Mouse (Mus musculus): Measurements from ENCODE around the gene Map2k6.

Gene Map2k6

DNA sequence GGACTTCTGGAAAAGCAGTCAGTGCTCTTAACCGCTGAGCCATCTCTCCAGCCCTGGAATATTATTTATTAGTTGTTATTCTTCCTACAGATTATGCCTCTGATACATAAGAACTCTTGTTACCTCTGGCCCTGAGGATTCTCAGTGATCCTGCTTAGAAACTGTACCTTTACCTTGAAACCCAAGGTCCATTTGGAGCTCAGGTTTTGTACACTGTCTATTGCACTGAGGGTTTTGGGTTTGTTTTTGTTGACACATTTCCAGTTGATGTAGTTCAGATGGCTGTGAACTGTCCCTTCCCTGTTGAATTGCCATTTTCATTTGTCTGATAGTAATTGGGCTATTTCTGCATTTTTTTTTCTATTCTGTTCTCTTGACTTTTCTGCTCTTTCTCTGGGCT, 85.5 kb downstream of the Map2k6 start:
- DNase-seq (ENCODE audit: low read depth, low spot score), result no peak

DNA sequence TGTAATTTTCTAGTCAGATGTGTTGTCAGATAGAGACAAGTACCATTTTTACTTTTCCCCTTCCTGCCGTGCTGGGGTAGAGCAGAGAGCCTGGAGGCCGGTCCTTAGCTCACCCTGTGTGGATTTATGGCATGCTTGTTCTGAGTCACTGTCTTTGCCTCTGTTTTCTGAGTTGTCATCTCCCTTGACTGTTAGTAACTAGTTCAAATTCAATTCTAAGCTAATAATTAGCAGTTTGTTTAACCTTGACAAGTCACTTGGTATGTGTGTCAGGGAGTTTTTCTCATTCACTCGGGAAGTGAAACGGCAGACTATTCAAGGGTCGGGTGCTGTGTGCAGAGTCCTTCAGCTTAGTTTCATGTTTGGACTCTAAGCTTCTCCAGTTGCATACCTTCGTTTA, 86.2 kb downstream of the Map2k6 start:
- DNase-seq (ENCODE audit: low read depth, low spot score), result no peak

DNA sequence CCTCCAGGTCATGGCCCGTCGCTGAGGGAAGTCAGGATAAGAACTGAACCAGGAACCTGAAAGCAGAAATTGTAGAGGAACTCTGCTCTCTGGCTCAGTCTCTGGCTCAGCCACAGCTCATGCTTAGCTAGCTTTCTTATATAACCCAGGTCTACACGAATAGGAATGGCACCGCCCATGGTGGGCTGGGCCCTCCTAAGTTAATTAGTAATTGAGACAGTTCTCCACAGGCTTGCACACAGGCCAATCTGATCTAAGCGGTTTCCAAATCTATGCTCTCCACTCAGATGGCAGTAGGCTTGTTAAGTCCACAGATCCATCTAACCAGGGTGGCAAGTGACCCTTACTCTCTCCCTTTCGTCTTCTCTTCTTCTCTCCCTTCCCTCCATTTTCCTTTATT, 88.9 kb downstream of the Map2k6 start:
- DNase-seq (ENCODE audit: low read depth, low spot score), result no peak

DNA sequence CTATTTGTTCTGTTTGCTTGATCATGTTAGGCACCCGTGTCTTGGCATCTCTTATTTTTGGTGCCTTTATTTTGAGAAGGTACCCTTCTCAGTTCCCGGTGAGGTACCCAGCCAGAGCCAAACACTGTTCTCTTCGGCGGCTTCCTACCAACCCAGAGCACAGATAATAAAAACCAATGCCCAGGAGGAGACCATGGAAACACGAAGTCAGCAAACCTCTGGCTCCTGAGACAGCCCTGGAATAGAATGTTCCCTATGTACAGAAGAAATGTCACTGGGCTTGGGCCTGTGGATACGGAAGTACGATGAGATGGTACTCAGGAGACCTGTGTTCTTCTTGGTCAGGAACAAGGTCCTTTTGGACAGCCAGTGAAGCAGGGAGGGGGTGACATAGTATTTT, 89.4 kb downstream of the Map2k6 start:
- DNase-seq (ENCODE audit: low read depth, low spot score), result no peak

DNA sequence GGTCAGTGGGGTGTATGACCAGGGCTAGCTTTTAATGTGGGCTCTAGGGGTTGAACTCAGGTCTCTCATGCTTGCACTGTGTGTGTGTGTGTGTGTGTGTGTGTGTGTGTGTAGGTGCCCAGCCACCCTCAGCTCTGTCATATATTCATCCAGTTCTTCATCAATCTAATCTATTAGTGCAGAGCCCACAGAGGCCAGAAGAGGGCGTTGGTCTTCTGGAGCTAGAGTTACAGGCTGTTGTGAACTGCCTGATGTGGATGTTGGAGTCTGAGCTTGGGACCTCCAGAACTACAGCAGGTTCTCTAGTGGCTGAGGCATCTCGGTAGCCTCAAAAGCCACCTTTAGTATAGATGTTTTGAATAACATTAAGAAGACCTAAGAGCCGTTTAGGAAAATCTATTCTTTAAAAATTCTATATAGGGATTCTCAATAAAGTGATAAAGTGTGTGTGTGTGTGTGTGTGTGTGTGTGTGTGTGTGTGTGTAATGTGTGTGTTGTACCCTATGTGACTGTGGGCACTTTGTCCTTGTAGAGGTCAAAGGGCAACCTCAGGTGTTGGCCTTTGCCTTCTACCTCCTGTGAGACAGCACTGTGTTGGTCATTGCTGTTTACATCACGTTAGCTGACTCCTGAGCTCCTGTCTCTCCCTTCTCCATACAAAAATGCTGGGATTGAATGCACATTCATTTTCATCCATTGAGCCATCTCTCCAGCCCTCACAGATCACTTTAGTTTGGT, 96.6 kb downstream of the Map2k6 start:
- no peak for DNase-seq (ENCODE audit: low read depth, low spot score)

DNA sequence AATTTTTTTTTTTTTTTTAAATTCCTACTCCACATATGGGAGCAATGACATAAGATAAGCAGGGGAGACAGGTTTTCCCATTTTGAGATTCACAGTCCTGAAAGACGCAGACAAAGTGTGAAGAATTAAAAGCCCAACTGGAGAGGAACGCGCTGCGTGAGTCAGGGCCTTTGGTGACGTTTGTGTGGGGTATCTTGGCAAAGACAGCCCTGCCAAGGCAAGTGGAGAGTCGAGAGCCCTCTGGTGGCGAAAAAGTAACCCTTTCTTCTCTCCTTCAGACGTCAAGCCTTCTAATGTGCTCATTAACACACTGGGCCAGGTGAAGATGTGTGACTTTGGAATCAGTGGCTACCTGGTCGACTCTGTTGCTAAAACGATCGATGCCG, 97.1 kb downstream of the Map2k6 start:
- no peak for DNase-seq (ENCODE audit: low read depth, low spot score)

DNA sequence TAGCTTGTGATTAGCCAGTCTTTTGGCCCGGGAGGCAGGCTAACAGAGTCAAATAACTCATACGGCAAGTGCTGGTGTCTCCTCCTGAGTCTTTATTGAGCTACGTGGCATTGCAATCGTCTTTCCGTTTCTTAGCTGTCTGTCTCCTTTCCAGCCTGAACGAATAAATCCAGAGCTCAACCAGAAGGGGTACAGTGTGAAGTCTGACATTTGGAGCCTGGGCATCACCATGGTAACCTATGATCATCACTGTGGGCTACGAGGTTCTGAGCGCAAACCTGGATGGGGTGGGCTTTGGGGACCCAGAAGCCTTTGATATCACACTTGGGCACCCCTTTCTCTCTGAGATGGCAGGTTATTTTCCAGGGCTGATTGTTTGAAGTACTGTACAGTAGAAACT, 98.8 kb downstream of the Map2k6 start:
- no peak for DNase-seq (ENCODE audit: low read depth, low spot score)

DNA sequence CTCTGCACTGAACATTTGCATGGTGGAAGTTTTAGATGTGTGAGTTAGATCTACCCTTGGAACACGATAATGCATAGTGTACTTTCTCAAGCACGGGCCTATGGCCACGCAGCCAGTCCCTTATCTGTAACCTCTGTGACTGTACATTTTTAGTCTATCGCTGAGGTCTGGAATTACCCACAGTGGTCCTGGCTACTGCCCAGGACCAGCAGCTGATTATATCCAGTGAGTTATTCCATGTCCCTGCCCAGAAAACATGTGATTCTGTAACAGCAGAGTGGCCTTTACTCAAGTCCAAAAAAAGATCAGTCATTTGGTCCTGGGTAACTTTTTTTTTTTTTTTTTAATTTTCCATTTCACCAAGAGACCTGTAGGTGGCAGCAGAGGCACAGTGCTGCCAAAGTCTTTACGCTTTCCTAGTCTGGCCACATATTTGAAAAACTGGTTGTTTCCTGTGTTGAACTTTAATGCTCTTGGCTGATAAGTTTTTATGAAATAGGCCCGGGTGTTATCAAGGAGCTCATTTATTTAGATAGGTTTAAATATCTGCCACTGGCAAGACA, 99.8 kb downstream of the Map2k6 start:
- DNase-seq (ENCODE audit: low read depth, low spot score), result no peak

DNA sequence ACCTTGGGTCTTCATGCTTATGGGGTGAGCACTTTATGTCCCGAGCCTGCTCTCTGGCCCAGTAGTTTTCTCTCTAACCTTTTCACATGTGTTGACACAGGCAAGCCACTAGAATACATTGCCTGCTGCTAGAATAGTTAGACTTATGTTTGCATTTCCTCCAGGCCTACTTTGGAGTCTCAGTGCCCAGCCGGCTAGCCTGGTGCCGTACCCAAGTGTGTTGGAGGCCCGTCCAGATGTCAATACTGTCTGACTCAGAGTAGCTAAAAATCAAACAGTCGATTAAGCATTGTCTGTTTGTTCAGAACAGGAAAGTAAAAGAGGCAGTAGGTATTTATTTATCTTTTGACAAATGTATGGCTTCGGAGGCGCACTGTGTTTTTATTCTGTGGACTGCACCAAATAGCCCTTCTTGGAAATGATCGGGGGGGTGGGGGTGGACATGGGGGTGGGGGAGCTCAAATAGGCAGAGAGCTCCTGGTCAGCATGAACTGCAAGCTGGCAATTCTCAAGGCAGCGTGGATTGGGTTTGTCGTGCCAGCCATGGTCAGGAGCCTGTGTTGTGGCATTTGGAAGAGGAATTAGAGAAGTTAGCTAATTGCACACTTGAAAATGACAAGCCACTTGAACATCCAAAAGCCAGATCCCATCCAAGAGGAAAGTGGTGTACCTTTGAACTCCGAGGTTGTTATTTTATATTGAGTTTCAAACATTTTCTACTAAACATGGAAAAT, 104.2 kb downstream of the Map2k6 start:
- no peak for DNase-seq (ENCODE audit: low read depth, low spot score)

DNA sequence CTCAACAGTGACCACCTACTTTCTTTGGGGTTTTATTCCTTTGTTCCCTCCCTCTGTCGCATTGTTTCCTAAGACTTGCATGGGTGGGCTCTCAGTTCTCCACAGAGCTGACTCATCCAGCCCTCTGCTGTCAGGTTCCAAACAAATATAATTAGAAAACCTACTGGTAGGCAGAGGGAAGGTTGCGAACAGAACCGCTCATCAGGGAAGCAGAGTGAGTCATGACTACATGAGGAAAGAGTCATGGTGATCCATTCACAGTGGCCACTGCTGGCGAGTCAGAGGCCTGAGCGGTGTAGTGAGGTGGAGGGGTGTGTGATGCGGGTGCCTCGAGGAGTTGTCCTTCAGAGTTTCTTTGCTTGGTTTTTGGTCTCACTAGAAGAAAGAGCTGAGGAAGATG, 112.5 kb downstream of the Map2k6 start:
- no peak for DNase-seq (ENCODE audit: low read depth, low spot score)

DNA sequence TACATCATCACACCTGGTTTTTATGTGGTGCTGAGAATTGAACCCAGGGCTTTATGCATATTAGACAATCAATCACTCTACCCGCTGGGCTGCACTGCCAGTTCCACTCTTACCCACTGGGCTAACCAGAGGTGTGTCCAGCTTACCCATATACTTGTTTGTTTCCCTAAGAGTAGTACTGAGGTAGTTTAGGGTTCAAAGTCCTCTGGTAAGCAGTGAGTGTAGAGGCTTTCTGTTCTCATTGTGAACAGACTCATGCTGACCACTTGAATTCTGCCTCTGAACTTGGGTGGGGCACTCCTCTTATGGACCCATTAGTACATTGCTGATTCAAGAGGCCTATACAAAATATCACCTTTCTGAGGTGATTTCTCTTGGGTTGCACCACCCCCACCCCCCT, 119.7 kb downstream of the Map2k6 start:
- DNase-seq (ENCODE audit: low read depth, low spot score), result no peak

DNA sequence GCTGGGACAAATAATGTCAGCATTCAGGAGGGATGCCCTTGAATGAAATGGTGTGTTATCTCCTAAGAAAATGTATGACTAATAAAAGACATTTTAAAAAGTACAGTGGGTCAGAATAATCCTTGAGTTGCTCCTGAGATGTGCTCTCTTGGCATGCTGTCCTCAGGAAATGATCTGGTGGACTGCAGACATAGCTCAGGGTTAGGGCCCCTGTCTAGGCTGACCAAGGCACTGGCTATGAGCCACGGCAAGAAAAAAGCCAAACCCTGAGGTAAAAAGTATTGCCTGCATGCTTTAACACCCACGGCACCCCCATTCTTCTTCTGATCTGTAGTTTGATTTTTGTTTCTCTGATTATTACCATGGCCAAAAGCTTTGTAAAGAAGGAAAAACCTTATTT, 124.0 kb downstream of the Map2k6 start:
- no peak for DNase-seq (ENCODE audit: low read depth, low spot score)

DNA sequence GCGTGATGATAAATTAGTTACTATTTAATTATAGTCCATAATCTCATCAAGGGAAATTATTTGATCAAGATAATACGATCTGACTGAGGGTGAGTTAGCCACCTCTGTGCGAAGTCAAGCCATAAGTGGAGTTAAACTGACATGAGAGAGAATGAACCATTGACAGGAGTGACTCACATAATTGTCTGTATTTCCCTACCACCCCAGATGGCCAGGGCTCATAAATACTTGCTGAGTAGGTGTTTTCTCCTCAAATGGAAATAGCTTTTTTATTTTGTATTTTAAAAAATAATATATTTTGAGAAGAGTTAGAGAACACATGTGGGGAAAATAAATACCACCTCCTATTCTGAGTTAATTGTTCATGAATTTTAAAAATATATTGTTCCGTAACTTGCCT, 127.2 kb downstream of the Map2k6 start:
- no peak for DNase-seq (ENCODE audit: low read depth, low spot score)

DNA sequence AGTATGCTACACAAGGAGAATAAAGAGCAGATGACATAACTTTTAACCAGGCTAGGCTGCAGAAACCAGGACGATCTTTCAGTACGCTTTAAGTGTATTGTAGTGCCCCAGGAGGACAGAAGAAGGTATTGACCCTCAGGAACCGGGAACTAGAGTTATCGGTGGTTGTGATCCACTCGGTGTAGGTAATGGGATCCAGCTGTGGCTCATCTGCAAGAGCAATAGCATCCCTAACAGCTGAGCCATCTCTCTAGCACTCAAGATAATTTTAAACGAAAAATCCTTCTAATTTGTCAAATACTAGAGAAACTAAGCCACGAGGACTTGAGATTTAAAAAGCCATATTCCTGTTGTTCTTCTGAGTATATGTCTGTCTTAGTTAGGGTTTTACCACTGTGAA, 132.2 kb downstream of the Map2k6 start:
- DNase-seq (ENCODE audit: low read depth, low spot score), result no peak

DNA sequence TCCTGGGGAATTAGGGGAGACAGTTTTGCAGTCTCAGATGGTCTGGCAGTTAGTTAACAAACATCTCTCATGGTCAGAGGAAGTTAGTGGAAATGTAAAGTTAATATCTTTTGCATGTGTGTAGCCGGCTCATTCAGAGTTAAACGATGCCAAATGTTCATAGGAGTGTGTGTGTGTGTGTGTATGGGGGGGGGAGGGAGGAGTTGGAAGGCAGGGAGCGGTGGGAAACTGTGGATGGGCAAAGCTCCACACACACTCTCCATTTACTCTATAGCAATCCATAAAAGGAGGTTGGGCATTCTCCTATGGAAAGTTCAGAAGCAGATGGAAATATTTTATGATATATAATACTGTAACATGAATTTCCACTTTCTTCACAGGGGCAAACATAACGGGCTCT, 135.9 kb downstream of the Map2k6 start:
- DNase-seq (ENCODE audit: low read depth, low spot score), result no peak

DNA sequence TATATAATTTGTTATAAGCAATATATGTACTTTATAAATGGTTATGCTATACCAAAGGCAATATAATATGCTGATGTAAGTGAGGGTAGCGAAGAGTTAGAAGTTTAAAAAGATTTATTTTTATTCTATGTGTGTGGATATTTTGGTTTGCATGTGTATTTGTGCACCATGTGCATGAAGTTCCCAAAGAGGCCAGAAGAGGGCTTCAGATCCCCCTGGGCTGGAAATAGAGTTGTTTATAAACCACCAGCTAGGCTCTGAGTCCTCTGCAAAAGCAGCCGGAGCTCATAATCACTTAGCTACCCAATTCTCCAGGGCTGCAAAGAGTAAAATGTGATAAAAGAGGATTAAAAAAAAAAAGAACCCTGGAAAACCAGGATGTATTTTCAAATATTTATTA, 137.6 kb downstream of the Map2k6 start:
- DNase-seq (ENCODE audit: low read depth, low spot score), result no peak

DNA sequence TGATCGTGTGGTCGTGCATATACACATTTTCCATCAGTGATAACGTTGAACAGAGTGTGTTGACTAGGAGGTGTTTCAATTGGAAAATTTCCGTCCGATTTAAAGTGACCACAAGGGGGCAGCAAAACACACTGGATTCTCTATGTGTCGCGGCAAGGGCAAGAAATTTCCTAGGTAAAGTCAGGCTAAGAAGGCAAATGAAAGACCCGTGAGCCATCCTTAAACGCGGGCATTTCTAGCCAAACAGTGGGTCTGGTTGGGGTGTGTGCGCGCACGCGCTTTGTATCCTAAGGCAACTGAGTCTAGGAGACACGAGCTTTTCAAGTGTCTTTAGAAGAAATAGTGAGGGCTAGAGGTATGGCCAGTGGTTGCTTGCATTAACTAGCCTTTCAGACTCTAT, 138.7 kb downstream of the Map2k6 start:
- DNase-seq (ENCODE audit: low read depth, low spot score), result peak; percentile 59

DNA sequence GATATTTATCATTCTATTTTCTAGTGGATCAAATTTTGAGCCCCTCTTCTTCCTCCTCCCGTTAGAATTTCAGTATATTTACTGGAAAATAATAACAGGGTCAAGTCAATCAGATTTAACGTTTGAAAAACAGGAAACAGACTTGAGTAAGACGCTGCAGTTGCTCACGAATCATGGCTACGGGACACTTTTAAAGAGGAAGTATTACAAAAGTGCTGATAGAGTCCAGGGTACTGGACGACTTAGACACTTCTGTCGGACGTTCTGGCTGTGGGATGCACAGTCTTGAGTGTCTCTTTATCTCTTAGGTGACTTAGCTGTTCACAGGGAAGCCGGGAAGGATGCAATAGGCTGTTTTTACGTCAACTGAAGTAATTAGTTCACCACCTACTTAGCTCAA, 139.3 kb downstream of the Map2k6 start:
- DNase-seq (ENCODE audit: low read depth, low spot score), result no peak

DNA sequence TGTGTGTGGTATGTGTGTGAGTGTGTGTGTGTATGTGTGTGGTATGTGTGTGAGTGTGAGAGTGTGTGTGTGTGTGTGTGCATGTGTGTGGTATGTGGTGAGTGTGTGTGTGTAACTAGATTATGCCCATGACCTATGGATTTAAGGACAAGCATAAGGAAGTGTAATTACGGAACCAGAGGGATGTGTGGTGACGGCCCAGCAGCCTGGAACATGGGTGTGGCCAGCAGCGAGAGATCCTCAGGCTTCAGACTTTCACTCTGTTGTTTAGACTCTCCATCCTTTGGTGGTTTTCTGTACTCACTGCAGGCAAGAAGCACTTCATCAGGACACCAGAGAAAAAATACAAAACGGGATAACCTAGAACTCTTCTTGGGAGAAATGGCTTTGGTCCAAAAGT, 143.0 kb downstream of the Map2k6 start:
- DNase-seq (ENCODE audit: low read depth, low spot score), result no peak

DNA sequence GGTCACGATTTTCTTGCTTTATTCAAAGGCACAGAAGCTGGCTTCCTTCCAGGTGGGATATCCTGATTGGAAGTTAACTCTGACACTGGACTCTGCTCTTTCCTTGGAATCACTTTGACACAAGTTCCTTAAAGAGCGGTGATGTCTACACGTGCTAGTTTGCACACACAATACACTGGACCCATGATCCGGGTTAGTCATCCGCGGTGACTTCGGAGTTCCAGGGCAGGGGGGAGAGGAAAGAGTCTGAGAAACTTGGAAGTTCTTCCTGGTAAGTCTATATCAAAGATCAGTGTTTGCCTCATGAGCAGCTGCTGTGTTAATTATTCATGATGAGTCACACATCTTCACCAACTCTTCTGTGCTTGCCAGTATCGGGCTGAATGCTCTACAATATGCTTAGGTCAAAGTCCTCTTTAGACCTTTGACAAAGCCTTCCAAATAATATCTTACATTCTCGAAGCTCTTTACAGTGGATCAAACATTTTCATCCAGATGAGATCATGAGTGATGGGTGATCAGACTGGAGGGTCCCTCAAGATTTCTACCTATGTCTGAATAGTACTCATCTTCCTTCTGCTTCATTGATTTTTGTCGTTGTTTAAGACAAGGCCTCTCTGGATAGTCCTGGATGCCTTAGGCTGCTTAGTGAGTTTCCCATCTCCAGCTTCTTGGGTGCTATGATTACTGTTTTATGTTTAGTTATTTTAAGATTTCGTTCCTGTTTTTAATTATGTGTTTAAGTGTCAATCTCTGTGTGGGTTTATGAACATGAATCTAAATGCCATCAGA, 145.7 kb downstream of the Map2k6 start:
- DNase-seq (ENCODE audit: low read depth, low spot score), result no peak

DNA sequence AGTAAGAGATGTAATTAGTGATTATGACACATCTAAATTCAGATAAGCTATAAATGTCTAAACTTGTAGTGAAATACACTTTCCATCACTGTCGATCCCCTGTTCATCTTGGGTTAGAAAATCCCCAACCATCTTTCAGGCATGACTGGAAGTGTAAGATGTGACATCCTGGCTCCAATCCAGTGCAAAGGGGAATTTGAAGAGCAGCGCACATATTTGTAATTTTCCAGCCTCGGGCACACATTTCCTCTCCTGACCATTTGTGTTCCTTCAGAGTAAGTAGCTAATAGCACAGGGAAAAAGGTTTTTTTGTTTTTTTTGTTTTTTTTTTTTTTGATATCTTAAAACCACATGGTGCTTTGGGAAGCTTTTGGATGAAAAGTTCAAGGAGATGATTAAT, 146.5 kb downstream of the Map2k6 start:
- DNase-seq (ENCODE audit: low read depth, low spot score), result no peak

DNA sequence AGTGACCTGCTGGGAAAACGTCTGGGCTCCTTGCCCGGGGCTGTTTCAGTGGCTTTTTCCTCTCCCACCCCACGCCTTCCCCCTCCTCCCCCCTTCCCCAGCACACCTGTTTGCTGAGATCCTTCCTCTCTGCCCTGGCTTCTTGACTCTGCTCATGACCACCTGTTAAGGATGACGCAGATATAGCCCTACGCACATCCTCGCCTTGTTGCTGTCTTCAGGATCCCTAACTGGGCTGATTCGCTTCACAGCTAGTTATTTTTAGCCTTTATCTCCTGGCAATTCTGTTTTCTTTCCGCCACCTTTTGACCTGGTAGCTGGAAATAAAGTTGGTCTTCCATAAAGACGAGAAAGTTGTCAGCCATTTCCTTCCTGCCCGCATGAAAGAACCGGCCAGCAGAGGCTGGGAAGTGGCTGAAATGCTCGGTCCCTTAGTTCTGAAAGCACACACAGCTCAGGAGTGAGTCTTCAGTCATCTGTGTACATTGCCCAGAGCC, 152.6 kb downstream of the Map2k6 start:
- DNase-seq (ENCODE audit: low read depth, low spot score), result no peak
